Mouse (Mus musculus): ENCODE data around the gene Gm21209. TPM values are rescaled to one million over a fixed set of nuclear protein-coding genes. Genes with fewer than 3 reads are reported as not detected.
"Not testable (repeated sequence)": the region's sequence is repeated elsewhere in the genome, so short reads cannot be mapped to it uniquely, and the experiment has no call there.

Gene Gm21209
- polyA plus RNA-seq (2015; fragmentation: Nextera tagmentation; extraction: Ambion mirVana): not detected in 2 replicates

DNA sequence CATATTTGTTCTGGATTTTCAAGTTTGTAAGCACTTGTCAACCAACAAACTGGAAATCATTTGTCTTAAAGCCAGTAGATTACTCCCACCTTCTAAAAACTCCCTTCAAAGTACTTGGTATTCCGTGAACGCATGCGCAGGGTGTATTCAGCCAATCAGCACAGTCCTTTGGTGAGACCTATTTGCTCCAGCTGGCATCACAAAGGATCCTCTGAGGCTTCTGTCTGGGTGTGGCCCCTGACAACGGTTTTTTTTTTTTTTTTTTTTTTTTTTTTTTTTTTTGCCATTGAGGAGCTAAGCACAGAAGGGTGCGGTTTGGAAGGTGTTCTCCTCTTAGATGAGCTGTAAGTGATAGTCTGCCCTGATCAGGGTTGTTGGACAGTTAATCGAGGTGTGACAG, at the start of gene Gm21209:
TSS of gene Gm21209 (plus strand) at position 301 of the 400 bp plus-strand sequence.
- H3K4me3 ChIP-seq (ENCODE audit: low read length); H3K27ac ChIP-seq (ENCODE audit: low read length); H3K9me3 ChIP-seq (ENCODE audit: low read length); H3K4me1 ChIP-seq (ENCODE audit: insufficient read depth, low read length); H3K4me2 ChIP-seq (replicated peaks; ENCODE audit: low read depth, low read length); H3K9ac ChIP-seq (replicated peaks; ENCODE audit: low read length); ATAC-seq (ENCODE audit: low FRiP score, low TSS enrichment); H3K36me3 ChIP-seq (ENCODE audit: insufficient read depth, low read length); H3K27me3 ChIP-seq (ENCODE audit: insufficient read depth, low read length): not testable (repeated sequence)
- WGBS: no CpG with 5 or more reads among the region's 6 CpGs
